Mouse (Mus musculus) olfactory bulb, adult 2 months (tissue): ENCODE results near the gene Shld1.

ENCODE experiments used
- CTCF ChIP-seq: fragments of 200-500 bp; IDR thresholded peaks from 2 replicates; pipeline ENCODE4 v1.5.1; 2012; ENCODE audit warnings: low read depth, mild to moderate bottlenecking, low read length, moderate library complexity; ENCODE audit not compliant: insufficient read depth
- POLR2A ChIP-seq: fragments of 200-500 bp; IDR thresholded peaks from 2 replicates; pipeline ENCODE4 v1.6.1; 2012; ENCODE audit warnings: mild to moderate bottlenecking, low read depth, low read length, moderate library complexity; ENCODE audit not compliant: insufficient read depth

- no peak for TF ChIP-seq CTCF
- no peak for TF ChIP-seq POLR2A
Measured at GRCm38 (mm10) chr2:132750726-132751125, 64.0 kb downstream of the Shld1 start.
